Mouse (Mus musculus): Measurements from ENCODE around the gene Lin7a.
"Not testable (repeated sequence)": the region's sequence is repeated elsewhere in the genome, so short reads cannot be mapped to it uniquely, and the experiment has no call there.

Gene Lin7a

GRCm38 (mm10) chr10:107237736-107238135 is 33.8 kb upstream of the Lin7a start:
- DNase-seq: no peak

GRCm38 (mm10) chr10:107238151-107238860 is 33.2 kb upstream of the Lin7a start:
- no peak for DNase-seq

- DNase-seq: no peak
These were observed 32.5 kb upstream of the Lin7a start for GRCm38 (mm10) chr10:107238861-107239435.

GRCm38 (mm10) chr10:107239651-107240330 is 31.7 kb upstream of the Lin7a start:
- no peak for DNase-seq

GRCm38 (mm10) chr10:107240446-107240845 is 31.0 kb upstream of the Lin7a start:
- DNase-seq: no peak

GRCm38 (mm10) chr10:107240986-107241385 is 30.5 kb upstream of the Lin7a start:
- no peak for DNase-seq

GRCm38 (mm10) chr10:107241406-107241805 is 30.1 kb upstream of the Lin7a start:
- DNase-seq: no peak

GRCm38 (mm10) chr10:107241999-107242398 is 29.5 kb upstream of the Lin7a start:
- not testable (repeated sequence) for DNase-seq

- no peak for DNase-seq
These were observed 28.6 kb upstream of the Lin7a start for GRCm38 (mm10) chr10:107242696-107243400.

- DNase-seq: no peak
These were observed 27.3 kb upstream of the Lin7a start for GRCm38 (mm10) chr10:107244211-107244610.

GRCm38 (mm10) chr10:107244691-107245530 is 26.6 kb upstream of the Lin7a start:
- DNase-seq: no peak

GRCm38 (mm10) chr10:107245531-107245840 is 26.0 kb upstream of the Lin7a start:
- DNase-seq: no peak

GRCm38 (mm10) chr10:107245961-107246460 is 25.5 kb upstream of the Lin7a start:
- DNase-seq: no peak

GRCm38 (mm10) chr10:107247001-107247670 is 24.4 kb upstream of the Lin7a start:
- DNase-seq: no peak

GRCm38 (mm10) chr10:107248481-107248880 is 23.0 kb upstream of the Lin7a start:
- no peak for DNase-seq

GRCm38 (mm10) chr10:107249056-107249455 is 22.4 kb upstream of the Lin7a start:
- DNase-seq: no peak

- no peak for DNase-seq
These were observed 21.8 kb upstream of the Lin7a start for GRCm38 (mm10) chr10:107249606-107250186.

- DNase-seq: no peak
These were observed 20.9 kb upstream of the Lin7a start for GRCm38 (mm10) chr10:107250346-107251210.

GRCm38 (mm10) chr10:107251271-107251670 is 20.2 kb upstream of the Lin7a start:
- DNase-seq: no peak

GRCm38 (mm10) chr10:107251801-107252502 is 19.5 kb upstream of the Lin7a start:
- DNase-seq: no peak
